Mouse (Mus musculus) frontal cortex, postnatal 25 days (tissue): ENCODE measurements at regions not wholly inside any gene's neighbourhood (a gene's known extent, or its start where the extent isn't known, plus 50 kb on each side); places are given as distances from the start of the nearest gene placed in this dataset.
A peak's percentile ranks its signal among the peaks of the same experiment; 100 is the strongest.
"Not testable (repeated sequence)": the region's sequence is repeated elsewhere in the genome, so short reads cannot be mapped to it uniquely, and the experiment has no call there.

Experiments used
- DNase-seq, 2 experiments: peaks; one replicate each; pipeline ENCODE4 v3.0.0; 2022; ENCODE audit warnings: low spot score in 2 of 2

GRCm38 (mm10) chr14:53993427-53993826 lies 260.5 kb downstream of the Dad1 start:
- no peak for DNase-seq

GRCm38 (mm10) chr14:53992712-53993286 lies 261.1 kb downstream of the Dad1 start:
- no peak for DNase-seq

- no peak for DNase-seq
These were observed 262.5 kb downstream of the Dad1 start for GRCm38 (mm10) chr14:53991390-53991789.

GRCm38 (mm10) chr14:53980771-53981170 lies 273.1 kb downstream of the Dad1 start:
- no peak for DNase-seq

GRCm38 (mm10) chr14:53961426-53961825 lies 292.5 kb downstream of the Dad1 start:
- DNase-seq: not testable (repeated sequence)

- no peak for DNase-seq
These were observed 293.1 kb downstream of the Dad1 start for GRCm38 (mm10) chr14:53960779-53961178.

- DNase-seq: peak; percentile 65 to 78
These were observed 318.1 kb downstream of the Dad1 start for GRCm38 (mm10) chr14:53935791-53936231.

- peak; percentile 55 to 74 for DNase-seq
These were observed 318.6 kb downstream of the Dad1 start for GRCm38 (mm10) chr14:53935336-53935735.

GRCm38 (mm10) chr14:53910871-53911270 lies 343.0 kb downstream of the Dad1 start:
- no peak for DNase-seq

GRCm38 (mm10) chr14:53904578-53904977 lies 349.3 kb downstream of the Dad1 start:
- no peak for DNase-seq

GRCm38 (mm10) chr14:53901103-53901502 lies 352.8 kb downstream of the Dad1 start:
- DNase-seq: no peak

GRCm38 (mm10) chr14:53881304-53881703 lies 372.6 kb downstream of the Dad1 start:
- no peak for DNase-seq

- DNase-seq: no peak
These were observed 377.3 kb downstream of the Dad1 start for GRCm38 (mm10) chr14:53876581-53876980.

GRCm38 (mm10) chr14:53875736-53876135 lies 378.2 kb downstream of the Dad1 start:
- no peak for DNase-seq

- no peak for DNase-seq
These were observed 406.9 kb downstream of the Dad1 start for GRCm38 (mm10) chr14:53847049-53847448.

- no peak for DNase-seq
These were observed 408.3 kb downstream of the Dad1 start for GRCm38 (mm10) chr14:53845646-53846045.

- no peak for DNase-seq
These were observed 421.4 kb downstream of the Dad1 start for GRCm38 (mm10) chr14:53832553-53832952.

GRCm38 (mm10) chr14:53831651-53832050 lies 422.3 kb downstream of the Dad1 start:
- DNase-seq: no peak

GRCm38 (mm10) chr14:53830717-53831116 lies 423.2 kb downstream of the Dad1 start:
- DNase-seq: no peak

GRCm38 (mm10) chr14:53826782-53827181 lies 427.1 kb downstream of the Dad1 start:
- DNase-seq: no peak

- peak; percentile 34 to 74 for DNase-seq
These were observed 447.7 kb downstream of the Dad1 start for GRCm38 (mm10) chr14:53806231-53806630.

- peak; percentile 23 to 54 for DNase-seq
These were observed 449.9 kb downstream of the Dad1 start for GRCm38 (mm10) chr14:53803698-53804620.

GRCm38 (mm10) chr14:53802547-53802946 lies 451.4 kb downstream of the Dad1 start:
- no peak for DNase-seq
